Mouse (Mus musculus) frontal cortex, adult (tissue): Measurements from ENCODE around the gene Gm8909.
"Not testable (repeated sequence)": the region's sequence is repeated elsewhere in the genome, so short reads cannot be mapped to it uniquely, and the experiment has no call there.

Experiments
- ATAC-seq: cut with Nextera tagmentation; 2 replicates; pipeline ENCODE4 v1.9.2; 2017; ENCODE audit warnings: mild to moderate bottlenecking, moderate library complexity, mixed read lengths; ENCODE audit not compliant: low TSS enrichment

The Gm8909 gene

DNA sequence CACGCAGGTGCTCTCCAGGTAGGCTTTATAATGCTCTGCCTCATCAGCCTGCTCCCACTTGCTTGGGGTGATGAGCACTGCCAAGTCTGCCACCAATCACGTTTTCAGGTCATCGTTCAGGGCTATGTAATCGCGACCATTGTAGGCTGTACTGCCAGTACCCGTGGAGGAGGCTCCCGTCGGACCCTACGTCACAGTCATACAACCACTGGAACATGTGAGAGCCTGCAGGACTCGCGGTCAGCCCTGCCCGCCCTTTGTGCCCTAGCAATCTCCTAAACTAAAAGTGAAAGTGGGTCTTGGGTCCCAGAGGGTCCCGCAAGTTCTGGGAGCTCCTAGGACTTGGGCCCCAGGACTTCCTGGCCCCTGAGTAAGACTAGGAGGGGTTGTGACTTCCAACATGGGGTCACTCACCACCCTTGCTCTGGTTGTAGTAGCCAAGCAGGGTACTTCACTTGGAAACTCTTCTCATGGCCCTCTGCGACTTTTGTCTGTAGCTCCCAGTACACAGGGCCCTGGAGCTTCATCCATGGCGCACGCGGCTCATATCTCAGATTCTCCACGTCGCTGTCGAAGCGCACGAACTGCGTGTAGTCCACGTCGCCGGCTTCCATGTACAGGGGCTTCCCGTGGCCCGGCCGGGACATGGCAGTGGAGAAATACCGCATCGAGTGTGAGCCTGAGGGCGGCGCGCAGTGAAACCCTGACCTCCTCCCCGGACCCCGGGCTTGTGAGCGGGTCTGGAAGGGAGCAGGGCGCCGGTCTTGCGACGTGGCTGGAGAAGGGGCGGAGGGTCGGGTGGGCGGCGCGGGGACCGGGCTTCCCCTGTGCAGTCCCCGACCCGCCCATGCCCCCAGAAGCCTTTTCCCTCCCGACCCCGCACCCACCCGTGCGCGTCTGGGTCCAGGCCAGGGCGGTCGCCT lies 6.9 kb downstream of the Gm8909 start:
- ATAC-seq = no peak

DNA sequence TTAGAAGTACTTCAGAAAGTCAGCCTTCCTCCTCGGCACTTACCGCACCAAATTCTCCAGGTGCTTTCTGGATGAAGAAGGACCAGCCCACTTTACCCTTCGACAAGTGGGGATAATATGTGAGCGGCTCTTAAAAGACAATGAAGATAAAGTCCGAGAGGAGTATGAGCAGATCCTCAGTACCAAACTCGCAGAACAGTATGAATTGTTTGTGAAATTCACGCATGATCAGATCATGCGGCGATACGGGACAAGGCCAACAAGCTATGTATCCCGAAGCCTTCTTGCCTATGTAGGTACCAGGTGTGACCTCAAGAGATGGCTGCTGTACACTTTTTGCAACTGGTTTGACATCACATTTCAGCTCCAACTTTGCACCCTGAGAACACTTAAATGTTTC lies 10.1 kb downstream of the Gm8909 start:
- ATAC-seq = not testable (repeated sequence)

DNA sequence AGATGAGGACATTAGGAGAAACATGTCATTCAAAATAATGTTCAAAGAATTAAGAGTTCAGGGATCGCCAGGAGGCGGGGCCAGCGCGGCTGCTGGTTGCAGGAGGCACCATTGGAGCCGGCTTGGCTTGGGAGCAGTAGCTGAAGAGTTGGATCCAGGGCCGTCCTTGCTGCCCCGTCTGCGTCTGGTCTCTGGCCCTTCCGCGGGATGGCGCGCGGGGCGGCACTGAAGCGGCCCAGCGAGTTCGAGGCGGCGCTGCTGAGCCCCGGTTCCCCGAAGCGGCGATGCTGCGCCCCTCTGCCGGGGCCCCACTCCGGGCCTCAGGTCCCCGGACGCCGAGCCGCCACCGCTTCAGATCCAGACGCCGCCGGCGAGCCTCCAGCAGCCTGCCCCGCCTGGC lies 10.6 kb downstream of the Gm8909 start:
- not testable (repeated sequence) for ATAC-seq

DNA sequence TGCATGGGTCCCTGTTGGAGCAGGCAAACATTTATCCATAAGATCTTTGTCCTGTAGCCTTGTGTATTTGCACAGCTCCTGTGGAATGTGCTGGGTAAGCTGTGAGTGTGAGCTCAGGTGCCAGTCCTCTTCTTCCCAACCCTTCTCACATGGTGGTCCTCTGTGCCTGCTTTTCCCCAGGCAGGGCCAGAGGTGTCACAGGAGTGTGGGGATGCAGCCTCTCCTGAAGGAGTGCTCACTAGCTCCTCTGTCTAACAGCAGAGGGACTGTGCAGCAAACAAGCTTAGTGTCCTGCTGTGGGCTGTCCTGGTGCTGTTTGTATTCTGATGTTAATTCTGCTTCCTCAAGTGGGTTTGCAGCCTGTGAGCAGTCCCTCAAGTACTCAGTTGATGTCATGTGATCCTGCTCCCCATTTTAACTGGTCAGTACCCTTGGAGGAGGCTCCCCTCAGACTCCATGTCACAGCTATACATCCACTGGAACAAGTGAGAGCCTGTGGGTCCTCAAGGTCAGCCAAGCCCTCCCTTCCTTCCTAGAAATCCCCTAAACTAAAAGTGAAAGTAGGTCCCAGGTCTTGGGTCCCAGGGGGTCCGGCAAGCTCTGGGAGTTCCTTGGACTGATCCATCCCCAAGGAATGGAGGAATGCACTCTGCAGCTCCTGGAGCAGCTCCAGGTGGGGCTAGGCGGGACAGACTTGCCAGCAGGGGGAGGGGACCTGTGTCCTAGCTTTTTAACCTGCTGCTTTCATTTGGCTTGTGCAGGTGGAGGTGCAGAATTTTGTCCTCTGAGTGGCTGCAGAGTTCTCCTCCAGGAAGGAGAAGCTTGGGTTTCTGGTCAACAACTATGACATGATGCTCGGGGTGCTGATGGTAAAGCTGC lies 13.8 kb downstream of the Gm8909 start:
- no peak for ATAC-seq

DNA sequence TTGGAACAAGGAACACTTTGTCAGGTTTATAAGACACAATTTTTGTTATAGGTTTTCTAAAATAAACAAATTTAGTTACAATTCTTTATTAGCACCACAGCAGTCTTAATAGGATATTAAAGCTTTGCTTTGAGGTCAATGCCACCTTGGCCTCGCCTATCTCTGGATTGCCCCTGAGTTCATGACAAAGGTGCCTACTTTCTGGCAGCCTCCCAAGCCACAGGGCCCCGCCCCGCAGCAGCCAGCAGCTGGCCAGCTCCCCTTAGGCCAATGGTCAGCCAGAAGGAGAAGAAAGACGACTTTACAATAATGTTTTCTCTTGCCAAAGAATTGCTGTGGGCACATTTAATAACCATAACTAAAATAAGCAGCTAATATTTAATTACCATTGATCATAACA lies 17.1 kb downstream of the Gm8909 start:
- ATAC-seq = not testable (repeated sequence)

DNA sequence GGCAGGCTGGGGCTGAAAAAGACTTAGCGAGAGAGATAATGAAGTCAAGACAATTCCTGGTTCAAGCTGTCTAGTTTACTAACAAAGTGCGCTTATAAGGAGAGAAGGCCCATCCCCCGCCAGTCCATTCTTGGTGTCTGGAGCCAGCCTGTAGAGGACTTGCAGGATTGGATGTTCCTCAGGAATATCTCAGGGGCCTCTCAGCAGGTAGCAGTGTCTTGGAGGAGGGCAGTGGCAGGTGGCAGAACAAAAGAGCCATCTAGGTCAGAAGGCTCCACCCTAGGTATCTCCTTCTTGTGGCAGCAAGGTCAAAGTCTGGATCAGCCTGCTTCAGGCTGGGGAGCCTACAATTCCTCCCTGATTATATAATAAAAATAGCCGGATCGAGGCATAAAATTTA lies 19.9 kb downstream of the Gm8909 start:
- ATAC-seq = not testable (repeated sequence)

DNA sequence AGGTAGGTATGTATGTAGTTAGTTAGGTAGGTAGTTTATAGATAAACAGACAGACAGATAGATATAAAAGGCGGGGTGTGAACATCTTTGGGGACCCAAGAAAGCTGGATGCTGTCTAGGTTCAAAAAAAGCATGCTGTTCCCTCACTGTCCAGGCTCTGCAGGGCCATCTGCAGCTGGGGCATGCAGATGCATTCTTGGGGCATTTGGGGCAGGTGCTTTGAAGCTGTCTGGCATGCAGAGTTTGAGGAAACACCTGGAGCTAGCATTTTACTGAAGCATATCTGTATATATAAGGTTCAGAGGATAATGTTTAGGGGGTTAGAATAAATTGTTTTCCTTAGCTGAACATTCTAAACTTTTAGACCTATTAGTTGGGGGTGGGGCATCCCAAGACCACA lies 21.4 kb downstream of the Gm8909 start:
- not testable (repeated sequence) for ATAC-seq

DNA sequence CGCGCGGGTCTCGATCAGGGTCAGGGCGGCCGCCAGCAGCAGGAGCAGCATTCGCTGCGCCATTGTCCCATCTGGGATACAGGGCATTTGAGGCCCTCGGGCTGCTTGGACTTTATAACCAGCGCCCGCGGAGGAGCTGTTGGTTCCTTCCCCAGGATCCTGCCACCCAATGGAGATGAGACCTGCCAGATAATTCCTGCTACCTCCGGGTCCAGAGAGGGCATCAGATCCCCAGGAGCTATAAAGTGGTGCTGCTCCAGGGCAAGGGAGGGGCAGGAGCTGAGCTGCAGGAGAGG lies 22.5 kb downstream of the Gm8909 start:
- not testable (repeated sequence) for ATAC-seq

DNA sequence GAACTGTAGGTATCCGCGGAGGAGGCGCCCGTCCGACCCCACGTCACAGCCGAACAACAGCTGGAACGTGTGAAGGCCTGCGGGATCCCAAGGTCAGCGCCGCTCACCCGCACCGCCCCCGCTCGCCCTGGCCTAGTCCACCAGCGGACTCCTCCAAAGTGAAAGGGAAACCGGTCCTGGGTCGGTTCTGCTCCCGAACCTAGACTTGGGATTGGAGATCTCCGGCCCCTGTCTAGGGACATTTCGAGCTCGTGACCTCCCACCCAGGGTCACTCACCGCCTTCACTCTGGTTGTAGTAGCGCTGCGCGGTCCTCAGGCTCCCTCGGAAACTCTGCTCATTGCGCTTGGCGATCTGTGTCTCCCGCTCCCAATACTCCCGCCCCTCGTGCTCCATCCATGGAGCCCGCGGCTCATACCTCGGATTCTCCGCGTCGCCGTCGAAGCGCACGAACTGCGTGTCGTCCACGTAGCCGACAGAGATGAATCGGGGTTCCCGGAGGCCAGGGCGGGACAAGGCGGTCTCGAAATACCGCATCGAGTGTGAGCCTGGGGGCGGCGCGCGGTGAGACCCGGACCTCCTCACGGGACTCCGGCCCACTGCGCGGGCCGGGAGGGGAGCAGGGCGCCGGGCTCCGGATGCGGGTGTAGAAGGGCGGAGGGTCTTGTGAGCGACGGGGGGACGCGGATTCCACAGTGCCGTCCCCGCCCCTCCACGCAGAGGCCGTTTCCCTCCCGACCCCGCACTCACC lies 23.1 kb downstream of the Gm8909 start:
- no peak for ATAC-seq

DNA sequence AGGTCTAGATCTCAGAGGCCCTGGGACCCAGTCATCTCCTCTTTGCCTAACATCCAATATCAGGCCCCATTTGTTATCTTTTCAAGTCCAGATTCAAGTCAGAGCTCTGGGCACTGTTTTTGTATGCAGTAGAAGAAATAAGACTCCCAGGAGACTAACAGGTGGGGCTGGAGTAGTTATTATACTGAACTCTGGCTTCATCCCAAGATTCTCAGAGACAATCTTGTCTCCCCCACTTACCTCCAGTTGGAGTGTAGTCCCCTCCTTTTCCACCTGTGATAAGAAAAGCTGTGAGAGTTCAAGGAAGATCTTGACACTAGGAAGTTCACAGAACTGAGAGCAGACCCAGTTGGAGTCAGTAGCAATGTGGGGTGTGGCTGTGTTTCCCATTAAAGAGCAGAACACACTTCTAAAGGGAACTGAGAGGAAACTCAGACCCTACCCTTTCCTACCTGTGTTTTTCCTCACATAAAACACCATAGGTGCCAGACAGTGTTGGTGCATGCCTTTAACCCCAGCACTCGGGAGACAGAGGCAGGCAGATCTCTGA lies 32.0 kb downstream of the Gm8909 start:
- not testable (repeated sequence) for ATAC-seq

DNA sequence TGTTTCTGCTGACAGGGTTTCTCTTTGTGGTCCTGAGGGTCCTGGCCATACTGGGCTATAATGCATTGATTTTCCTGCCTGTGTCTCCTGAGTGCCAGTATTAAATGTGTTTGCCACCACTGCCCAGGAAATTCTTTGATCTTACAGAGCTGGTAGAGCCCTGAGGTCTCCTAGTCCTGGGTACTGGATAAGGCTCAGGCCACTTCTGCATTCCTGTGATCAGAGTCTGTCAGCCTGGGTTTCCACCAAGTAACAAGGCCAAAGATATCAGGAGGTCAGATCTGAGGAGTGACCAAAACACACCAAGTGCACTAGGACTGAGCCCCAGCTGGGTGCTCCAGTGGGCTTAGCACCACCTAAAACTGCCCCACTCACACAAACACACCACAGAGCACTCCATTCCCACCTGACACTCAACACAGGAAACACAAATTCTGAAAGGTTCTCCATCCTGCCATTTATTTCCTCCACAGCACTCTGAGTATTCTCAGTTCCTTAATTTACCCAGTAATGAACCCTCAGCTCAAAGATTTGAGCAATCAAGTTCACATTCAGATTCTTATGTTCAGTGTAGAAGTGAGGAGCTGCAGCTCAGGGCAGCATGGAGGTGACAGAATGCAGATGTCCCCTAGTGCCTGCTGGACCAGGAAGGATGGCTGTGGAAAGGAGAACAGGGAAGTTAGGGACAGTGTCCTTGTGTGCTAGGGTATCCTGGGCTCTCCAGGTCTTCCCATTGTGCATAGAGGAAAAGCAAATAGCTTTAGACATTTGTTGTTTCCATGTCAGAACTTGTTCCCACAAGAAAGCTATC lies 32.7 kb downstream of the Gm8909 start:
- ATAC-seq = not testable (repeated sequence)

DNA sequence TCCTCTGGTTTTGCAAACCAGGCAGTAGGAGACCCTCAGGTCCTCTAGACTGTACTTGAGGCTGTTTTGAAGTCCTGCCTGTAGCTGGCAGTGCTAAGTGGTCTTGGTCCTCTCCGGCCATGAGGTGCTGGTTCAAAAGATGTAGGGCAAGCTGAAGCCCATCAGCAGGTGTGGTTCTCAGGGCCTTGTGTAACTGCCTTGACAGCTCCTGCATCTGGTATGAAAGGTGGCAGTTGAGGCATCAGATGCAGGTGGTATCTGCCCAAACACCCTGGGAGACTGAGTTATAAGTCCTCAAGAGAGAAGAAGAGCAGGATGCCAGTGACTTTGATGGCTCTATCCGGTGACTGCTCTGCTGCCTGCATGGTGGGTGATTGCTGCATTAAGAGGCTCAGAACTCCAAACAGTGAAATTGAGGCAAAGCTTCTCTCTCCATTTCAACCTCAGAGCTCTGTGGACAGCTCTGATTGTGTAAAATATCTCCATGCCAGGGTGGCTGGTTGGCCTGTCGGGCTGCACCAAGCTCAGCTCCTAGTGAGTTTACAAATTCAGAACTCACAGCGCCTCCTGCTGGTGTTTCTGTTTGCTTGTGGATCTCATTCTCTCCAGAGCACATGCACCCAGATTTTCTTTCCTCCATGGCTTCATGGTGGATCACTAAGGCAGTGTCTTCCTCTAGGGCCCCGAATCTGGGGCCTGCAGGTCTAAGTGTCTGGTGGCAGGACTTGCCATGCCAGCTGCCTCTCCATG lies 36.6 kb downstream of the Gm8909 start:
- ATAC-seq = no peak

DNA sequence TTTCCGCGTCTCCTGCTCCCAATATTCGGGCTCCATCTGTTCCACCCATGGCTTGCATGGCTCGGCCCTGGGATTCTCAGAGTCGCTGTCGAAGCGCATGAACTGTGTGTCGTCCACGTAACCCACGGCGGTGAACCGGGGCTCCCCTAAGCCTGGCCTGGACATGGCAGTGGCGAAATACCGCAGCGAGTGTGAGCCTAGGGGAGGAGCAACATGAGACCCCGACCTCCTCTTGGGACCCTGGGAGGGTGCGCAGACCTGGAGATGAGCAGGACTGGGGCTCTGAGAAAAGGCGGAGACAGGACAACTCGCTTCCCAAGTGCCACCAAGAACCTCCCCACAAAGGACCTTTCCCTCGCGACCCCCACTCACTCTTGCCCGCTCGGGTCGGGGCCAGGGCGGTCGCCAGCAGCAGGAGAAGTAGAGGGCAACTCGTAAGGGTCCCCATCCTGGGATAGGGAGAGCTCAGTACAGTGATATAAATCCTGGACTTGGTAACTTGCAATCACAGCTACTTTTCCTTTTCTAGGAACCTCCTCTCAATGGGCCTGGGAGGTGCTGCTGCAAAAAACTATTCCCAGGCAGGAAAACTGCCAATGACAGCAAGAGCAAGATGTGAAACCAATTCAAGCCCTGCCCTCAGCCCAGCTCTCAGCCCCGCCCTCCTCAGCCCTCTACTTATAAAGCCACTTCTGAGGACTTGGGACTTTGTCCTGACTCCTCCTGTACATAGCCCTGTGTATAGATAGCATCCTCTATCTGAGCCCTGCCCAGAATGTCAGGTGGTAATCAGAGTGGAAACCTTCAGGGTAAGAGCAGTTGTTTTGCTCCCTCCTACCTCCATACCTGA lies 39.1 kb downstream of the Gm8909 start, which contains the start of gene Gm7030:
Gene Gm7030 (minus strand): TSS at position 458 of the 850 bp plus-strand sequence.
- not testable (repeated sequence) for ATAC-seq

DNA sequence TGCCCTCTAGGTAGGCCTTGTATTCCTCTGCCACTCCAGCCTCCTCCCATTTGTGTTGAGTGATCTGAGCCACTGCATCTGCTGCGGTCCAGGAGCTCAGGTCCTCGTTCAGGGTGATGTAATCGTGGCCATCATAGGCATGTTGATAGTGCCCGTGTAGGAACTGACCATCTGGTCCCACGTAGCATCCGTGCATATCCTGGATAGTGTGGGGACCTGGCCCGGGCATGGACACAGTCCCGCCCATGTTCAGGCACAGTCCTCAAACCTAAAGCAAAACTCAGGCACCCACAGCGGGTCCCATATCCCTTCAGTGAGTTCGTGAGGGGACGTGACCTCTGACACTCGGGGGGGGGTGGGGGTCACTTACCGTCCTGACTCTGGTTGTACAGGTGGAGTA lies 39.8 kb downstream of the Gm8909 start:
- not testable (repeated sequence) for ATAC-seq

DNA sequence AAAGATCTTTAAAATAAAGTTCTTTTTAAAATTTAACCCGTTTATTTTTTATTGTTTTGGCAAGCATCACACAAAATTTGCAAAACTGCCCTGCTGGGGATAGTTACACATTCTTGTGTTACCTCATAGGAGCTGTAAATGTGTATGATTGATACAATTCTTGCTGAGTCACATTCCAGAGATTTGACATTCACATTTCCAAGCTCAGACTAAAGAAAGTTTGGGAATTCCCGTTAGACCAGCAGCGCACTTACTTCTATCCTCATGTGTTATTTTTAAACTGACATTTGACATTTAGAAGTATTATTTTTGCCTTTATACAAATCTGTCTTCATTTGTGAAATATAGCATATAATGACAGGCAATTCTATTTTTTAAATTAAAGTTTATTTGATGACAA lies 44.2 kb downstream of the Gm8909 start:
- ATAC-seq = not testable (repeated sequence)

DNA sequence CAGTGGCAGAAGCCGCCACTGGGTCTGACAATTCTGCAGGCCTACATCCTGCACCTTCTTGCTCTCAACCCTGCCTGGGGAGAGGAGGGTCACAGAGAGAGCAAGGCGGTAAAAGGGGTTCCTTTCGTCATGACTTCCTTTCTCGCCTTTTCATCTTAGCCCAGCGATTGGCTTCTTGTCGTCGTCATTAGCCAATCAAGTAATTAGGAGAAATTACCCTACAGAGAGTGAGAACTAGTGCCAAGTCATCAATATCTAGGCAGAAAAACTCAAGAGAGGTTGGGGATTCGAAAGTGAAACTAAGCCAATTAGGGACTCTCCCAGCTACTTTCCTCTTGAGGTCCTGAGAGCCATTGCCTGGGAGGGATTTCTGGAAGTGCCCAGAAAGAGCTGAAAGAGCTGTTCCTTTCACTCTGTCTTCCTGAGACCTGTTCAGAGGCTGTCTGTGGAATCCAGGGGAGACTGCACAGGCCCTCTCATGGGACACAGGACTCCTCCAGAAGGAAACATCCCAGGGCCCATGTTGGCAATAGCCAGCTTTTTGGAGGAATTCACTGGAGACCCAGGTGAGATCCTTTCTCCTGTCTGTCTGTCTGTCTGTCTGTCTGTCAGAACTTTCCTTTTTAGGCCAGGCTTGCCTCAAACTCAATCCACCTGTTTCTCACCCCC lies 46.9 kb downstream of the Gm8909 start, which contains the start of gene Gm19684:
Gene Gm19684 (plus strand): TSS at position 327 of the 669 bp plus-strand sequence.
- peak; percentile 72 for ATAC-seq

DNA sequence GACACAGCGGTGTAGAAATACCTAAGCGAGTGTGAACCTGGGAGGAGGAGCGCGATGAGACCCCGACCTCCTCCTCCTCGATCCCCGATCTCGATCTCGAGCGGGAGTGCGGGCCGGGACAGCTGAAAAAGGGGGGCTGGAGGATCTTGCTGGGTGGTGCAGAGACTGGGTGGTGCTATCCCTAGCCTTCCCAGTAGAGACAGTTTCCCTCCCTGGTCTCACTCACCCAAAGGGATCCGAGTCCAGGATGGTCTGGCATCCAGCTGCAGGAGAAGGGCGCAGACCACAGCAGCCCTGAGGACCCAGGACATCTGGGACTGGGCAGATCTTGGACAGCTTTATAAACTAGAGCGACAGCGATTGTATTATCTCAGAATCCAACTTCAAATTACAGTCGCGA lies 47.5 kb downstream of the Gm8909 start:
- ATAC-seq = peak; percentile 34; the same call in 1 of the 2 replicates

DNA sequence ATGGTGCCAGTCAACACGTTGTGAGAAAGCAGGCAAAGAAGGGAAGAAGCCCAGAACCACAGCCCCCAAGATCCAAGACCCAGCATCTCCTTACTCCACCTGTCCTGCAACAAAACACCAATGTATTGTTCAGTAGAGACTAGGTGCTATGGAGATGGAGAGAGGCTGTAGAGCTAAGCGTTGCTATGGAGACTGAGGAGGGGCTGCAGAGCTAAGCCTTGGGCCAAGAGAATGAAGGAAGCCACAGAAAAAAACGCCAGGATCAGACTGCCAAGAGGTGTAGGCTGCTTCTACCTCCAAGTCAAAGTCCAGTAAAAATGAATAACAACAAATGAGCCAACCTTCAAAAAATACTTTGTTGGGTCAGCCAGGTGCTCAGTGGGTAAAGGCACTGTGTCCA lies 51.8 kb downstream of the Gm8909 start:
- not testable (repeated sequence) for ATAC-seq
